Mouse (Mus musculus) liver, embryonic 14 days (tissue): ENCODE measurements around the gene Vinac1. TPM values are rescaled to one million over a fixed set of nuclear protein-coding genes. Genes with fewer than 3 reads are reported as not detected.

Experiments used
- polyA plus RNA-seq: library from polyadenylated mRNA; depleted of rRNA; stranded (reverse); fragments of >200 nt; gene quantifications from 2 replicates; pipeline ENCODE4 v1.2.3, GENCODE M21; 2012; rRNA removed

The Vinac1 gene
- 0.01 and 0.03 TPM in 2 replicates for polyA plus RNA-seq

DNA sequence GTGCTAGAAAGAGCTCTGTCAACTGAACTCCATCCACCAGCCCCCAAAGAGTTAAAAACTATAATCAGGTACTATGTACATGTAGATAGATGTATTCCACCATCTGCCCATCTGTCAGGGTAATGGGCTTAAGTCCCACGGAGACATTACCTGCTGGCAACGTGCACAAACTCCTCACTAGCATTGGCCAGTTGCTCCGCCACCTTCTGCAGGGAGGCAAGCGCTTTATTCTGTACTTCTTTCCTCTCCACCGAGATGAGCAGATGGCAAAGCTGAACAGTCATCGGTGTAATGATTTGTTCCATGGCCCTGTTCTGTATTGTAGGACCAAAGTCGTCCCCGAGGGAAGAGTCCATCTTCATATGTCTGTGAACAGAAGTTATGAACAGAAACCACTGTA lies at the start of gene Vinac1:
Gene Vinac1, minus strand, starts transcription at position 362 of the 400 bp plus-strand sequence.

DNA sequence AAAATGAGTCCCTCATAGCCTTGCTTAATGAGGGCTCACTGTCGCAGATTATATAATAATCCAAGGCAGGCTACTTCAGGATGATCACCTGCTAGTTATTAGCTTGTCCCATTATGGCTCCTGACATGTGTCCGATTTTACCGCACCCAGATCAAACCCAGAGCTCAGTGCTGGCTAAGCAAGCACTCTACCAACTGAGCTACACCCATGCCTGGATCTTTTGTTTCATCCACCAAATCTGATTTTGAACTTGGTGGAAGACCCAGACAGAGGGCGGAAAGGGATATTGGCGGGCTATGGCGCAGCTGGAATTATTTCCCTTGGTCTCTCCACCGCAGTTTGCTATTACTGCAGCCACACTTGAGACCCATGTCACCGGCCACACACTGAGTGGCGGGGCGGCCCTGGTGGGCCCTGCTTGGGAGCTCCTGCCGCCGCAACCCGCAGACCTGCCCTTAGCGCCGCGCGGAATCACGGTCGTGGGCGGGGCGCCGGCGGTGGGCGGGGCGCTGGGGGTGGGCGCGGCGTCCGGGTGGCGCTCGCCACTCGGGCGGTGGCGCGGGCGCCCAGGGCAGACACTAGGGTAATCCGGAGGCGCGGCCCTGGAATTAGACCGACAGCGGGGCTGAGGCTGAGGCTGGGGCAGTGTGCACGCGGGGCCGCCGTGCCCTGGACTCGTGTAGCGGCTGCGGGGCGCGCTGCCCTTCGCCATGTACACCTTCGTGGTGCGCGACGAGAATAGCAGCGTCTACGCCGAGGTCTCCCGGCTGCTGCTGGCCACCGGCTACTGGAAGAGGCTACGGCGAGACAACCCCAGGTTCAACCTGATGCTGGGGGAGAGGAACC lies 17.7 kb upstream of the Vinac1 start, which contains the start of gene Ttl:
Gene Ttl, plus strand, starts transcription at position 506 of the 846 bp plus-strand sequence.

Other genes starting within 250 kb of the Vinac1 start
- gene Tmem87b, start 230.1 kb downstream of the Vinac1 start, polyA plus RNA-seq, result 4.1 and 5.1 TPM in 2 replicates
- 0.18 and 0.21 TPM in 2 replicates for gene Fbln7, start 185.2 kb downstream of the Vinac1 start, polyA plus RNA-seq
- 3.0 TPM in 2 replicates for gene Zc3h8, start 104.1 kb downstream of the Vinac1 start, polyA plus RNA-seq
- 0.52 and 0.65 TPM in 2 replicates for gene Zc3h6, start 80.8 kb downstream of the Vinac1 start, polyA plus RNA-seq
- 1.7 and 2.0 TPM in 2 replicates for gene Gm10762, start 80.4 kb downstream of the Vinac1 start, polyA plus RNA-seq
- 1.2 TPM in 2 replicates for gene Ttl, start 17.8 kb upstream of the Vinac1 start, polyA plus RNA-seq
- gene Polr1b, start 52.8 kb upstream of the Vinac1 start, polyA plus RNA-seq, result 12.2 and 14.8 TPM in 2 replicates
- gene Chchd5, start 81.5 kb upstream of the Vinac1 start, polyA plus RNA-seq, result 8.1 and 8.8 TPM in 2 replicates
- gene Slc20a1, start 150.6 kb upstream of the Vinac1 start, polyA plus RNA-seq, result 45.3 and 58.7 TPM in 2 replicates
- gene Ckap2l, start 249.0 kb upstream of the Vinac1 start, polyA plus RNA-seq, result 9.3 and 13.5 TPM in 2 replicates